Mouse (Mus musculus): ENCODE measurements at regions not wholly inside any gene's neighbourhood (a gene's known extent, or its start where the extent isn't known, plus 50 kb on each side); places are given as distances from the start of the nearest gene placed in this dataset.
A peak's percentile ranks its signal among the peaks of the same experiment; 100 is the strongest.

DNA sequence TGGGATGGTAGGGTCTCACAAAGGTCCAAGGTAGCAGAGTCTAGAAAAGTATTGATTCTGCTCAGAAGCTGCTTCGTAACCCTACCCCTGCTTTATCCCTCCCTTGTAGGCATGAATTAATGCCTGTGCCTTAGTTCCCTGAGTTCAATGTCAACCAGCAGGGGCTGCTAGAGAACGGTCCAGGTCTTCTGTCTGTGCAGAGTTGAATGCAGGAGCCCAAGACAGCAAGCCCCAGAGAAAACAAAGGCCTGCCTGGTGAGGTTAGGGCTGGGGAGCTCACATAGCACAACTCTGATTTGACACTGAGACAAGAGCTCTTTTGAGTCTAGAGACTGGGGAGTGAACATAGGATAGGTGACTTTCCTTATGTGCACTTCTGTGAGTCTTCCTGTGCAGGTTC lies 56.6 kb downstream of the Olig3 start:
- no peak for DNase-seq (ENCODE audit: low read depth, low spot score)

DNA sequence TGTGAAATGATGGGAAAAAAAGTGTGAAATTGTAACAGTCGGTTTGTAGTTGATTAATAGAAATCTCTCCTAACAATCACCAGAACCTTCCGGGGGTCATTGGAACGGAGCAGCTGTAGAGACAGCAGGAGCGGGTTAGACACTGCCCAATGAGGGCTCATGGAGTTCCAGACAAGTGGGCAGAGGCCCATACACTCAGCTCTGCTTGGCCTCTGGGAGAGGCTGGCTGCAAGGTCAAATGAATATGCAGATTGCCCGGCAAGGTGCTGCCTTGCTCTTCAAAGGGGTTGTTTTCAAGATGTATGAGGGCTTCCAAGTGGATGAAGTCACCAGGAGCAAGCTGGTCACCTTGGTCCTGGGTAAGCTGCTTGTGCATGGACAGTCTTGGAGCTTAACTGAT lies 57.6 kb downstream of the Olig3 start:
- DNase-seq (ENCODE audit: low read depth, low spot score), result no peak

DNA sequence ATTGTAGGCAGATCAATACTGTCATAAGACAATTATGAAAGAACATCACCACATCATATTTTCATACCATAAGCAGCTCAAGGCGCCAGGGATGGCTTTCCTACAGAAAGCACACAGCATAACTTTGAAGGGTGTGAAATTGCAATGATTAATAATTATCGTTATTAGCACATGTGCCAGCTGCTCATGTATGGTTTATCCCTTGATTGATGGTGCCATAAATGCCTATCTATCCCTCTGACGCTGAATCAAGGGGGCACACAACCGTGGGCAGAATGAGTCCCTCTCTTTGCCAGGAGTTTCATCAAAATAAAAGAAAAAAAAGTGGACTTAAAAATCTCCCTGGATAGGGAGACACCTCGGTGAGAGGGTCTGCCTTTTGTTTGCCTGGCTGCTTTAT lies 58.5 kb downstream of the Olig3 start:
- no peak for DNase-seq (ENCODE audit: low read depth, low spot score)

DNA sequence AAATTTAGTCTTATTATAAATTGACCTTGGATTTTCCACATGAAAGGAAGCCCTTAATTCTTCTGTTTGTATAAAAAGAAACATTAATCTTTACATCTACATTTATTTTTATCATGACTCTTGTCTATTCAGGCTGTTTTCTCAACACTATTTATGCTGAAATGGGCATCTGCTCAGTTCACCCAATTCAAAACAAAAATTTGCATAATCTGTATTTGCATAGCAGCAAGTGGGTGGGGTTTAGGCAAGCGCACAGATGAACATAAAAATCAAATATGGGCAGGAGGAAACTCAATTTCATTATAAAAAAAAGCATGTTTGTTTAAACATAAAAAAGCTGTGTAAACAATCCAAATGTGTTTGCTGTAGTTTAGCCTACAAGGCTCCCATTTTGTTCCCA lies 67.7 kb downstream of the Olig3 start:
- no peak for DNase-seq (ENCODE audit: low read depth, low spot score)

DNA sequence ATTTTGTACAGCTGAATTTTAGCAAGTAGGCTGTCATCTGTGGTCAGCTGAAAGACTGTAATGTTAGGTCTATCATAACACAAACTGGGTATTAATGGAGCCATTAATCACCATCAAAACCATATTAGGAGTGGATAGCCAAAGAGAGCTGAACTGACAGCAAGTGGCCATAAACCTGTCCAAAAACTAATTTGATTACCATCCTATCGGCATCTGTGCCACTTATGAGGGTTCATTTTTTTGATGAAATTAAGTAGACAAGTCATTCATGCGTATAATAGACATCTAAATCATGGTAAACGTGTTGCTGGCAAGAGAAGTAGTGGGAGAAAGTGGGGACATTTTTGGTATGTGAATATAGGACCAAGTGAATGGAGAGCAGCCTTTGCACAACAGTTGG lies 68.6 kb downstream of the Olig3 start:
- DNase-seq (ENCODE audit: low read depth, low spot score), result no peak

DNA sequence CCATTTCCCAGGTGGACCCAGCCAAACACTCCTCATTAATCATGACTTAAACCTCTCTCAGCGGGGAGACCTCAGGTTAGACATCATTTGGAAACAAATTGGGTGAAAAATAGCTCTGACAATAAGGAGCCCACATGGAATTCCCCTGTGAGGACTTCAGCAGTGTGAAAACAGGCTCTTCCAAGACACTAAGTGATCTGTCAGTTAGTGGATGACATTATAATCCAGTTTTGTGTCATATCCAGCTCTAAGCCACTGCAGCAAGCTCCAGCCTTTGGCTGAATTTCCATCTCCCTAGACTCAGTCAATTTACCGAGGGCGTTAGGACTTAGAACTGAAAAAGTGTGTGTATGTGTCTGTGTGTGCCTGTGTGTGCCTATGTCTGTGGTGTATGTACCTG lies 70.5 kb downstream of the Olig3 start:
- no peak for DNase-seq (ENCODE audit: low read depth, low spot score)

DNA sequence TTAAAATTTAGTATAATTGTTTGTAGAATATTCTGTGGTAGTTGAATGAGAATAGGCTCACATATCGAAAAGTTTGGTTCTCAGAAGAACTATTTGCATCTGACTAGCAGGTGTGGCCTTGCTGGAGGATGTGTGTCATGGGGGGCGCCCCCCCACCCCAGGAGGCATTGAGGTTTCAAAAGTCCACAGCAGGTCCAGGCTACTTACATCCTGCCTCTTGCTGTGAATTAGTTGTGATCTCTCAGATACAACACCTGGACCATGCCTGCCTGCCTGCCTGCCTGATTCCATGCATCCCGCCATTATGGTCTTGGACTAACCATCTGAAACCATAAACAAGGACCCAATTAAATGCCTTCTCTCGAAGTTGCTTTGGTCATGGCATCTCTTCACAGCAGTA lies 76.2 kb downstream of the Olig3 start:
- DNase-seq (ENCODE audit: low read depth, low spot score), result no peak

DNA sequence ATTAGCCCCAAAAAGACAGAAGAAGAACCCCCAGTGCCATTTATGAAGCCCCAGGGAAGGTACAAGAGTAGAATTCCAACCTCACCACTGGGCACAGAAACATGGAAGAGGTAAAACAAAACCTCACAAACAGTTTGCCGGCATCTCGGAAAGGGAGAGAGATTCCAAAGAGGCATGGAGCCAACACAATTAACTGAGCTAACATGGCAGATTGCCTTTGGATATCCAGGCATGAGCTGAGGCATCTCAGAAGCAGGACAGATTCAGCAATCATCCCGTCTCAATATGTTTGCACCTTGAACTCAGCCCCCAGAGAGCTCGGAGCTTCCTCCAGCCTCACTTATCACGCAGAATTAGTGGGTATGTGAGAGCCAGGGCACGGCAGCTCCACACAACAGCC lies 78.3 kb downstream of the Olig3 start:
- no peak for DNase-seq (ENCODE audit: low read depth, low spot score)

DNA sequence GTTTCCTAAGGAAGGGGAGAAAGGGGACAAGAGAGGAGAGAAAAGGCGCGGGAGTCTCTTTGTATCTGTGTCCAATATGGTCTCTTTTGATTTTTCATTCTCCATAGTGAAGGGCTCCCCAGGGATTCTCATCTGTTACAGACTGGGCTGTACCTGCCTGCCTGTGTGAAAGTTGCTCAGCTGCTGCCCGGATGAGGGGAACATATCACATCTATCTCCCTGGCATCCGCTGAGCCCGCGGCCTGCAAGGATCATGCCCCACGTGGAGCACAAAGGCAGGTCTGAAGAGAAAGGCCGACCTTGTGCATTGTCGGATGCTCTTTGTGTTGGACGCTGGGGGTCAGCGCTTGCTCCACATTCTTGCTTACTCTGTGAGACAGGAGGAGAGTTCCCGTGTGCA lies 85.5 kb downstream of the Olig3 start:
- DNase-seq (ENCODE audit: low read depth, low spot score), result no peak

DNA sequence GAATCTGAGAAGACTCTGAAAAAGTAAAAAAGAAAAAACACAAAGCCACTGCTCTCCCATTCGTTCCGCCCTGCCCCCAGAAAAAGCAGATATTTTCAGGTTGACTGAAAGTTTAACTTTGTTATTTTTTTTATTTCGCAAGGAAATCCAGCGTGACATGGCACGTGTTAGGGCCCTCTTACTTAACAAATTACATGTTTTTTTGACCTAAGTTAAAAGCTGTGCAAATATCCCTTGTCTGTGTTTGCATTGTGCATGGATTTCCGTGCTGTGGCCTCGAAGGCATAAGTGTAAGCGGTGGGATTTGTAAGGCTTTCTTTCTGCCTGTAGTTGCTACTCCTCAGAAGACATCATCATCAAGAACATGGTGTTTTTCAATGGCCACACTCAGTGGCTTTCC lies 87.2 kb downstream of the Olig3 start:
- DNase-seq (ENCODE audit: low read depth, low spot score), result no peak

DNA sequence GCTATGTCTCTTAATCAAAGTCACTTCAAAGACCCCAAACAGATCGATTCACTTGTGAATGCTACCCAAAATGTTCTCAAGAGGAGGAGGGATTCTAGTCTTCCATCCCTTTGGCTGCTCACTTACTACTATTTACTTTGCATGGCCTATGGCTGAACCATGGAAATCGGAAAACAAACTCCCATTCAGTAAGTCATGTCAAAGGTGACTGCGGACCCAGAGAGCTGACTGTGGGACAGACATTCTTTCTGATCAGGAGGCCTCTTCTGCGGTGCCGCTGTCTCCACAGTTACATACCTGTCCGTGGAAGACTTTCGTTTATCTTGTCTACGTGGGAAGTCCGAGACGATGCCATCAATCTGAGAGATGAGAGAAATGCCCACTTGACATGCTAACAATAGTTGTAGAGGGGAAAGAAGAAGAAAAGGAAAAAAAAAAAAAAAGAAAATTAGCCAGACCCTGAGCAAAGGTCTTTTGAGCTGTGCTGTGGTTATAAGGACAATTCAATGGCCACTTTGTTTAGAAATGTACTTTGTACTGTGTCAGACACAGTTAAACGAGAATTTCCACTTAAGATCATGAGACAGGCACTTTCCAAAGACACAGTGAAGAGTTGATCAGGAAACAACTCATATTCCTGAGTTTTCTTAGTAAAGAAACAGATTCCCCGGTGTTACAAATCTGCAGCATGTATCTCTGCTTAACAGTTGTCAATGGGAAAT lies 92.7 kb downstream of the Olig3 start:
- DNase-seq (ENCODE audit: low read depth, low spot score), result no peak

DNA sequence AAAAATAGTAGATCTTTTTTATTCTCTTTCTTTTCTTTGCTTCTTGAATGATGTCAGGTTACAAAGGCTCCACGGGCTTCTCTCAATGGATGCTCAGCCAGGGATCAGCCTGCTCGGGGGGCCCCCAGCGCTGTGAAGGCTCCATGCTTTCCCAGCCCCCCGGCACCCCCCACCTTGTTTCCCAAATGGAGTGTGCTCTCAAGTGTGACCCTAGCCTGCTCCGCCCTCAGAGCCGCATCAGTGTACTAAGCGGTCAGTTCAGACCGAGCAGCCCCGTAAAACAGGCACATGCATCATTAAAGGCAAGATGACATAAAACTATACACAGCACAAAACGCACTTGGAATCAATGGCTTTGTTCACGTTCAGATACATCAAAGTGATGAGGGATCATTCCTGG lies 102.7 kb downstream of the Olig3 start:
- DNase-seq (ENCODE audit: low read depth, low spot score), result no peak

DNA sequence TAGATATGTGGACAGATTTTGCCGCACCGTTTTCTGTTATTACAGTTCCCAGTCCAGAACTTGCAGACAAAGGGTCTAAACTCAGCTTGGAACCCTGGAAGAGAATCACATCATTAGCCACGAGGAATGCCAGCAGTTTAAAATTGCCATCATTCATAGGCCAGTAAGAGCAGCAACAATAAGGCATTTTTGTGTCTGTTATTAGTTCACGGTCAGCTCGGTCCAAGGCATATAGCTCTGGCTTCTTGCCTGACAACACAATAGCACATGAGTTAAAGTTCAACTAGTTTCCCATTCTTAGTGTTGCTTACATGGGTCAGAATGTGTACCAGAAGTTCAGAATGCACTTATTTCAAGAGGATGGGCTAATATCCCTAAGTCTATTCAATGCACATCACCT lies 103.4 kb downstream of the Olig3 start:
- no peak for DNase-seq (ENCODE audit: low read depth, low spot score)

DNA sequence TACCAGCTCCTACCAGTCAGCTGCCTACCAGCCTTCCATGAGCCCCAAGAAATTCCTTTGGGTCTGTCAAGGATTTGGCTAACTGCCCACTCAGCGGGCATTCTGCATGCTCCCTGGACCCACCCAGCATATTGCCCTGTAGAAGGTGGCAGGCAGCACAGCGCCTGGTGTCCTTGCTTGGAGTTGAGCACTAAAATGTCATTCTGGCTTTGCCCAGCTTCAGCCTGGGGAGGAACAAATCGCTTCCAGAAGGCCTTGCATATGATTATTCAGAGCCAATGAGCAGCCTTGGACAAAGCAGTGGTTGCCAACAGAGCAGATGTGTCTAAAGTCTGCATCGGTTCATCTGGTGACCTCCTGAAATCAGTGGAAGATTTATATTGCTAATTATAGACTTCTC lies 103.8 kb downstream of the Olig3 start:
- DNase-seq (ENCODE audit: low read depth, low spot score), result no peak

DNA sequence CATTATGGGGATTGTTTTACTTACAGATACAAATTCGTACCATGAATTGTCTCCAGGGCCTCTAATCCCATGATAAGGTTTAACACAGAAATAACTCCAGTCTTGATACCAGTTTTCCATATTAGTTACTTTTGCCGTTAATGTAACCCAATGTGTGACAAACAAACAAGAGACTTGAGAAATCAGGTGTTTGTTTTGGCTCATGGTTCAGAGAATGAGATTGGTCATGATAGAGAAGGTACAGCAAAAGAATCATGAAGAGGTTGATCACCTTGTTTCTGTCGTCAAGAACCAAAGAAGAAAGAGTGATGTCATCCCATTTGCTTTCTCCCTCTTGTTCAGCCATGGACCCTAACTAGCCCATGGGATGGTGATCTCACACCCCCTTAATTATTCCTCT lies 107.5 kb downstream of the Olig3 start:
- no peak for DNase-seq (ENCODE audit: low read depth, low spot score)

DNA sequence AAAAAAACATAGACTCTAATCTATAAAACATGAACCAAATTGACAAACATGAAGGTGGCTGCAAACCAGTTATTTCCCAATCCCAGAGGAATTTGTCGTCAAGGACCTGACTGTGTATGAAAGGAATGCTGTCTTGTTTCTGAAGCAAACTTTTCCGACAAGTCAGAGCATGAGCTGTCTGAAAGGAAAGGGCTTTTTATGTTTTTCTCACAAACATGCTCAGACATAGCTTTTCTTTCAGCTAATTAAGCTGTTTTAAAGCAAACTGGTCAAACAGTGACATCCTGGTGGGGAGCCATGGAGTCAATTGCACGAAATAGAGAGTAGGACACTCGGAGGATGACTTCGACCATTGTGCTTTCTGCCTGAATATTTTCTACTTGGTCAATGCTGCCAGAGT lies 108.2 kb downstream of the Olig3 start:
- no peak for DNase-seq (ENCODE audit: low read depth, low spot score)

DNA sequence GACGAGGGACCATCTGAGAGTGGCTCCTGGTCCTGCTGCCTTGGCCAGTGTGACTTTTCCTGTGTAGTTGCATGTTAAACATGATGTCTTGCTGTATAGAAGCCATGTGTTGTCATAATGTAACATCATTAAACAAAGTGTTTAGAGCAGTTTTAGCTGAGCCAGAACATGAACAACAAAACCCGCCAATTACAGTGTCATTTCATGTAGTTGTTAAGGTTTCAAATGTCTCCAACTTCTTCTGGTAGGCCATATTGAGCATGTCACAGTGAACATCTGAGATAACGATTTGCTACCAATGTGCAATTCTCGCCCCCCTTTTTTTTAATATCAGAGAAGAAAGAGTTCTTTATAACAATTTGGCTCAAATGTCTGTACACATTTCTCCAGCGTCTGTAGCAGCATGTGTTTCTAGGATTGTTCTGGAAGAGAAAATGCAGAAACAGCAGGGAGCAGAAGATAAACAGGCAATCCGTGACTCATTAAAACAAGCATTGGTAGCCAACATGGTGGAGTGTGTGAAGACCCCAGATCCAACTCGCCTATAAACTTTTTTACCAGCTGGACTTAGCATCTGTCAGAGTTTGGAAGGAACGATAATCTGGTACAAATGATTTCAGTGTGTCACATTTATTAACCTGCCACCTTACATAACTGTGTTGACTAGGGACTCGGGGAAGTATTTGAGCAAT lies 115.2 kb downstream of the Olig3 start:
- DNase-seq (ENCODE audit: low read depth, low spot score), result no peak

DNA sequence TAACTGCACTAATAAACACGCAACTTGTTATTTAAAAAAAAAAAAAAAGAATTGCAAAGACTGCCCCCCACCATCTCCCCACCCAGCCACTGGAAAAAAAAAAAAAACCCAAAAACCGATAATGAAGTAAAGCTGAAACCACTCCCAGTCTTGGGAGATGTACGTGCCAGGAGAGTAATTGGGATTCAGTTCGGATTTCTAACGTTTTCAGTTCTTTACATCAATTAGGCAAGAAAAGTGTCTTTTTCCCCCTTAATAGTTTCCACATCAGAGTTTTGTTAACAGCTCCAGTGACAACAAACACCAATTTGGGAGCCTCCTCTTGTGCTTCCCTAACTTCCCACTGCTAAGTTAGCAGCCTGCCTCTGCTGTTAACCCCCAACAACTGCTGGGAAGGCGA lies 115.7 kb downstream of the Olig3 start:
- DNase-seq (ENCODE audit: low read depth, low spot score), result no peak

DNA sequence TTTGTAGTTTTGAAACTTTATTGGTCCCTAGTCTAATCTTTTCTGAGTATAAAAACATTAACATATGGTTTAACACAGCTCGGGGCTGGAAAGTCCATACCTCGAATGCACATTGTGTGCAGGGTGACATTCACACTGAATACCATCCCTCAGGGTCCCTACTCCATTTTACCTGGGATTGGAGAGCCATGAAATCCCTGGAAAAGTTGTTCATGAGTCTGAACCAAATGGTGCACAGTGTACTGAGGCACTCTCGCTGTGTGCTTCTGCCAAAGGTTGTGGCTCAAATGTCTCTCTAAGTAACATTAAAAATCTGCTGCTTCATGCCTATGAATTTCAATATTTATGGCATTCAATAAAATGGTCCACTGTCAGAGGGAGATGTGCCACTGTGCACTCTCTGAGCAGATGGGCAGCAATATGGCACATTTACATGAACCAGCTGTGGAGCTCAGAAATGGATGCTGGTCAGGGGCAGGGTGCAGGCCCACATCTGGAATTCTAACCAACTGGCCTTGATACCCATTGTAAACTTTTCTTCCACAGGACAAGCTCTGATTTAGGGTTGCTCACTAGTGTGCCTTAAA lies 116.7 kb downstream of the Olig3 start:
- DNase-seq (ENCODE audit: low read depth, low spot score), result no peak

DNA sequence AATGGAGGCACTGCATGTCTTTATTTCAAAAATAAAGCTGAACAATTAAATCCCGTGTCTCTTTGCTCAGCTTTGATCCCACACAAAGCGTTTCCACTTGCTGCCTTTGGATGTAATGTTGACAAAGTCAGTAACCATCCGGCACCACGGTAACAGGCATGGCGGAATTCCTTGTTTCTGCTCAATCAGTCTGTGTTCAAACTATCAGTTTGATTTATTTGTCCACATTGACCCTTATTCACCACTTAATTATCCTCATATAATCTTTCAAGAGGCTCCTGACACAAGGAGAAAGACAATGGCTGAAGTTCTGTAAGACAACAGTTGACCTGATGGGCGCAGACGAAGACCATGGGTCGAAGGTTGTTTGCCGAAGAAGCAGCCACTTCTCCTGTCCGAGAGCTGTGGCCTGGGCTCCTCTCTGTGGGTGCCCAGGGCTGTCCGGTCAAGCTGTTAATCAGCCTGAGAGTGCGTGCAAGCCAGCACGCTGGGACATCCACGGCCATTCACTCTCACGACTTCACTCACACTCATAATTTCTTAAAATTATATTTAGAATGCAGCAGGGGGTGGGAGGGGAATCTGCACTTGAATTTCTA lies 106.1 kb upstream of the Ifngr1 start:
- no peak for DNase-seq (ENCODE audit: low read depth, low spot score)

DNA sequence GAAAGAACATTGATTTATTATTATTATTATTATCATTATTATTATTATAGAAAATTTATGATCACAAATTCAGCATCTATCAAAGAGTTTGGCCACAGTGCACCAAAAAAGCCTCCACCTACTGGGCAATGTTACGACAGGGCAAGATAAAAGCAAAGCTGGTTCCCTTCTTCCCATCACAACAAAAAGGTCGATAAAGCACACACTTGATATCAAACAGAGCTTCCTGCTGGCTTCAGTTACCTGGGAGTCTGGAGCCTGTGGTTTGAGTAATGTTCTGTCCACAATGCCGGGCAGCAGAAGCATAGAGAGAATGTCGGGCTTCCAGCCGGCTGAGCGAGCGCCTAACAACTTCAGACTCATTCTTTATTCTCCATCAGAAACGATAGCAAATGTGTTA lies 101.2 kb upstream of the Ifngr1 start:
- DNase-seq (ENCODE audit: low read depth, low spot score), result no peak

DNA sequence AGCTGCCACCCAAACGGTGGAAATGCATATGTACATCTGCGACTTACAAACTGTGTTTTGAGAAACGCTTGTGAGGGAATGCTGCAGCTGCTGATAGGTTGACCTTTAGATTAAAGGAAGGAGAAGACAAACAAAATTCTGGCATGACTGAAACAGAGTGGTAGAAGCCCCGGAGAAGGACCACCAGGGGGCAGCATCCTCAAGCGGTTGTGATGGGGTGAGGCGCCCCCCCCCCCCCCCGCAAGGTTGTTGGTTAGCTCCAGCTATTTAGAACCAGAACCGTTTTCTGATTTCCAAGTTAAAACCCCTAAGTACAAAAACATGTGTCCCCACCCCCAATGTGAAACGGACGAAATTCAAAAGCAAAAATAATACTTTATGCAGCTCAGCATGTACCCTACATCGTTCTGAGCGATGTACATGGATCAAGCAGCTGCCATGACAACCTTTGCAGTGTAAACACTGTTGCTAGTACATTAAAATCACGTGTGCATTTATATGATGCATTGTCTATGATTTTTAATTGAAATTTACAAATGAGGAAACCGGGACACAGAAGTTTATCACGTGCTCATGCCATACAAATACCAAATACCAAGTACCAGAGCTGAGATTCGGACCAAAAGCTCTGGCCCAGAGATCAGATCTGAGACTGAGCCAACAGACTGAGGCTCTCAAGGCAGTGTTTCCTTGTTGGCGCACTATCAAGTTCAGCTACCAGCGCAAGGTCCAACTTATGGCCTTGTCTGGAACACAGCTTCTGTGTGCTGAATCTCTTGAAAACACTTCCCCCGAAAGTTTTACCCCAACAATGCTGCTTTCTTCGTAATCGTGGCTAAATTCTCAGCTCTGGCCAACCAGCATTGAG lies 100.0 kb upstream of the Ifngr1 start:
- DNase-seq (ENCODE audit: low read depth, low spot score), result peak; percentile 72

Data from CD4-positive helper T cell, adult 2 months (primary cell).